Mouse (Mus musculus): ENCODE measurements around the gene Chpt1.
"Not testable (repeated sequence)": the region's sequence is repeated elsewhere in the genome, so short reads cannot be mapped to it uniquely, and the experiment has no call there.

Gene Chpt1

GRCm38 (mm10) chr10:88503421-88504314 lies at the start of gene Chpt1:
TSS of gene Chpt1 (minus strand) at chr10:88504073.
- peak; percentile 91 to 94 for DNase-seq

- no peak for DNase-seq
Measured at GRCm38 (mm10) chr10:88552738-88553137, 48.9 kb upstream of the Chpt1 start.

- no peak for DNase-seq
Measured at GRCm38 (mm10) chr10:88550225-88550624, 46.4 kb upstream of the Chpt1 start.

- no peak for DNase-seq
Measured at GRCm38 (mm10) chr10:88547635-88548034, 43.8 kb upstream of the Chpt1 start.

GRCm38 (mm10) chr10:88530631-88531030 lies 26.8 kb upstream of the Chpt1 start:
- DNase-seq, result no peak

- no peak for DNase-seq
Measured at GRCm38 (mm10) chr10:88524016-88524415, 20.1 kb upstream of the Chpt1 start.

GRCm38 (mm10) chr10:88523212-88523611 lies 19.3 kb upstream of the Chpt1 start:
- DNase-seq, result no peak

GRCm38 (mm10) chr10:88522795-88523194 lies 18.9 kb upstream of the Chpt1 start:
- no peak for DNase-seq

- not testable (repeated sequence) for DNase-seq
Measured at GRCm38 (mm10) chr10:88515049-88515448, 11.2 kb upstream of the Chpt1 start.

GRCm38 (mm10) chr10:88514495-88514894 lies 10.6 kb upstream of the Chpt1 start:
- peak; percentile 30 to 73 for DNase-seq

GRCm38 (mm10) chr10:88513574-88514135 lies 9.8 kb upstream of the Chpt1 start:
- no peak for DNase-seq

GRCm38 (mm10) chr10:88511355-88511754 lies 7.5 kb upstream of the Chpt1 start:
- DNase-seq, result no peak

GRCm38 (mm10) chr10:88510503-88511271 lies 6.8 kb upstream of the Chpt1 start:
- peak in 1 of 2 experiments; percentile 7 for DNase-seq

- no peak for DNase-seq
Measured at GRCm38 (mm10) chr10:88507691-88508143, 3.8 kb upstream of the Chpt1 start.

- no peak for DNase-seq
Measured at GRCm38 (mm10) chr10:88505256-88505655, 1.4 kb upstream of the Chpt1 start.

- DNase-seq, result no peak
Measured at GRCm38 (mm10) chr10:88504481-88504880, 608 bp upstream of the Chpt1 start.

- no peak for DNase-seq
Measured at GRCm38 (mm10) chr10:88502919-88503318, 954 bp downstream of the Chpt1 start.

- DNase-seq, result peak; percentile 8 to 14
Measured at GRCm38 (mm10) chr10:88501886-88502765, 1.7 kb downstream of the Chpt1 start.

- DNase-seq, result no peak
Measured at GRCm38 (mm10) chr10:88501370-88501769, 2.5 kb downstream of the Chpt1 start.

- no peak for DNase-seq
Measured at GRCm38 (mm10) chr10:88499993-88500392, 3.9 kb downstream of the Chpt1 start.

- no peak for DNase-seq
Measured at GRCm38 (mm10) chr10:88496864-88497564, 6.9 kb downstream of the Chpt1 start.

All from cerebellum, postnatal 14 days (tissue).